ENCODE assay signal across 9 mouse cellular contexts in the genomic region with DNA sequence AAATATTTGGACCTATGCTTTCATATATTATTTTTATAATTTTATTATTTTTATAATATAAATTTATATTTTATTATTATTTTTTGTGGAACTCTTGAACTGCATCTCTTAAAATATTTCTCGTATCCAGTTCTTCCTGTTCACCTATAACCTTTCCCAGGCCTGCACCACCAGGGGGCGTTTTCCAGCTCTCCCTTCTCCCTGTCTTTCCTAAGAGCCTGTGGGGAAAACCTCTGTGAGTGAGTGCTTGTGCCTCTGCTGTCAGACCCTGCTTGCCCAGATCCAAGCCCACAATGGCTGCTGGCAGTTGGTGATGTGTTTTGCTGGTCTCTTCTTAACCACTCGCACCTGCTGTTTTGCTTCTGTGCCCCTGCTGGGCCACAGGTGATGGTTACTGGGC. TPM values are rescaled to one million over a fixed set of nuclear protein-coding genes. Genes with fewer than 3 reads are reported as not detected.
DNase-seq lines count a peak whose midpoint lies in the region; ATAC-seq lines count a peak whose summit lies in the region.
"Had no signal": no experiment of that assay in that cellular context is flagged by ENCODE, and none has a peak within 500 bp of the region (broad histone marks: within the 10 kb centered on the region; RNA-seq: fewer than 3 reads in every experiment).

No protein-coding gene starts in this region.

- H3K27me3 ChIP-seq in heart, embryonic 10.5 days (ENCODE audit: insufficient read depth, poor library complexity, severe bottlenecking): no peaks in the 10 kb centered on the region
- H3K27me3 ChIP-seq in heart, embryonic 12.5 days (replicated peaks): no peaks in the 10 kb centered on the region
- H3K27me3 ChIP-seq in limb, embryonic 10.5 days (ENCODE audit: low read depth, poor library complexity, severe bottlenecking): no peaks in the 10 kb centered on the region
- H3K27me3 ChIP-seq: stomach, embryonic 15.5 days had no signal

- WGBS in heart, embryonic 10.5 days: 18% methylated on average over 3 of the region's 3 CpGs
- WGBS in heart, embryonic 12.5 days: 14% methylated on average over 3 of the region's 3 CpGs
- 23% methylated on average over 3 of the region's 3 CpGs for WGBS in limb, embryonic 10.5 days

- no peaks in the 10 kb centered on the region for H3K9me3 ChIP-seq in heart, embryonic 10.5 days
- no peaks in the 10 kb centered on the region; the same call in 1 of the 2 replicates for H3K9me3 ChIP-seq in heart, embryonic 12.5 days (replicated peaks)
- H3K9me3 ChIP-seq in limb, embryonic 10.5 days (replicated peaks): no peaks in the 10 kb centered on the region
- H3K9me3 ChIP-seq: stomach, embryonic 15.5 days had no signal

- intact Hi-C loops in heart, postnatal 14 days (cut with DNase I): loop anchor here (5.0 kb wide), 3 partner anchors 205 to 255 kb away; a partner anchor contains a TSS

- ATAC-seq in heart, embryonic 12.5 days (ENCODE audit: insufficient number of reproducible peaks, low FRiP score): no peak

- no peak overlapping the region for H3K4me2 ChIP-seq in heart, embryonic 12.5 days
- H3K4me2 ChIP-seq: stomach, embryonic 15.5 days had no signal

- no peaks in the 10 kb centered on the region for H3K36me3 ChIP-seq in heart, embryonic 10.5 days
- no peaks in the 10 kb centered on the region for H3K36me3 ChIP-seq in heart, embryonic 12.5 days
- H3K36me3 ChIP-seq in limb, embryonic 10.5 days: no peaks in the 10 kb centered on the region
- H3K36me3 ChIP-seq: stomach, embryonic 15.5 days had no signal

- DNase-seq in heart, embryonic 10.5 days (ENCODE audit: low spot score): peak; percentile 90
- peak; percentile 53 for DNase-seq in WW6 (ENCODE audit: low read depth, low spot score)
- peak; percentile 58 to 70 for DNase-seq in cerebellum, postnatal 36 days
- peak; percentile 68 to 80 for DNase-seq in heart, postnatal 14 days
- peak; percentile 86 for DNase-seq in limb, embryonic 10.5 days (ENCODE audit: low spot score)
- peak; percentile 55 for DNase-seq in naive thymus-derived CD4-positive, alpha-beta T cell, adult 2 months (ENCODE audit: low read depth)
- peak; percentile 35 to 66 for DNase-seq in thymus, postnatal 10 days (ENCODE audit: low spot score in 2 of 2)

- H3K9ac ChIP-seq in heart, embryonic 12.5 days: no peak overlapping the region
- H3K9ac ChIP-seq: stomach, embryonic 15.5 days had no signal

- no peak overlapping the region for H3K4me3 ChIP-seq in heart, embryonic 10.5 days
- no peak overlapping the region for H3K4me3 ChIP-seq in heart, embryonic 12.5 days
- H3K4me3 ChIP-seq in limb, embryonic 10.5 days: no peak overlapping the region
- H3K4me3 ChIP-seq: stomach, embryonic 15.5 days had no signal

- no peak overlapping the region for H3K27ac ChIP-seq in heart, embryonic 10.5 days
- H3K27ac ChIP-seq in heart, embryonic 12.5 days (ENCODE audit: poor library complexity, severe bottlenecking): no peak overlapping the region
- no peak overlapping the region for H3K27ac ChIP-seq in limb, embryonic 10.5 days
- H3K27ac ChIP-seq: stomach, embryonic 15.5 days had no signal

- H3K4me1 ChIP-seq in heart, embryonic 10.5 days: no peaks in the 10 kb centered on the region
- no peaks in the 10 kb centered on the region for H3K4me1 ChIP-seq in heart, embryonic 12.5 days (replicated peaks)
- H3K4me1 ChIP-seq in limb, embryonic 10.5 days: no peaks in the 10 kb centered on the region
- H3K4me1 ChIP-seq: stomach, embryonic 15.5 days had no signal

RNA-seq across cellular contexts. Expression of a gene that starts 53.2 kb away (rescaled TPM):
- polyA plus RNA-seq in heart, embryonic 10.5 days (2016; fragmentation: Nextera tagmentation; extraction: Ambion mirVana): 3.2 and 3.7 TPM in 2 replicates
- polyA plus RNA-seq in heart, embryonic 12.5 days (2016; fragmentation: Nextera tagmentation; extraction: Ambion mirVana): 4.6 and 5.2 TPM in 2 replicates
- 1 to 10 TPM; 1.3 to 1.4 TPM for total RNA-seq in heart, postnatal 14 days (2021)
- polyA plus RNA-seq in limb, embryonic 10.5 days (2016; fragmentation: Nextera tagmentation; extraction: Ambion mirVana): 0.43 and 1.1 TPM in 2 replicates
